Mouse (Mus musculus): ENCODE measurements at regions not wholly inside any gene's neighbourhood (a gene's known extent, or its start where the extent isn't known, plus 50 kb on each side); places are given as distances from the start of the nearest gene placed in this dataset.

GRCm38 (mm10) chr13:16465317-16465716 is 453.7 kb downstream of the Inhba start:
- in situ Hi-C loops (cut with MboI; ENCODE audit: unreplicated experiment in 2 of 2) = no loop called here

GRCm38 (mm10) chr13:16465812-16466211 is 454.2 kb downstream of the Inhba start:
- in situ Hi-C loops (cut with MboI; ENCODE audit: unreplicated experiment in 2 of 2) = no loop called here

- in situ Hi-C loops (cut with MboI; ENCODE audit: unreplicated experiment in 2 of 2) = loop anchor here in 1 of 2 experiments (25.0 kb wide), 1 partner anchor 1814 kb away; no protein-coding TSS in a partner anchor
These were observed 464.9 kb downstream of the Inhba start for GRCm38 (mm10) chr13:16476515-16476914.

- in situ Hi-C loops (cut with MboI; ENCODE audit: unreplicated experiment in 2 of 2) = loop anchor here in 1 of 2 experiments (25.0 kb wide), 1 partner anchor 1825 kb away; no protein-coding TSS in a partner anchor
These were observed 475.6 kb downstream of the Inhba start for GRCm38 (mm10) chr13:16487292-16487691.

GRCm38 (mm10) chr13:16490680-16491079 is 479.0 kb downstream of the Inhba start:
- in situ Hi-C loops (cut with MboI; ENCODE audit: unreplicated experiment in 2 of 2) = loop anchor here (10.0 to 25.0 kb wide), 3 partner anchors 476 to 1828 kb away; partner anchors contain the start of gene Inhba (in 2 of the 2)

- in situ Hi-C loops (cut with MboI; ENCODE audit: unreplicated experiment in 2 of 2) = loop anchor here (10.0 to 25.0 kb wide), 3 partner anchors 483 to 1836 kb away; partner anchors contain the start of gene Inhba (in 2 of the 2)
These were observed 486.4 kb downstream of the Inhba start for GRCm38 (mm10) chr13:16498052-16498451.

- in situ Hi-C loops (cut with MboI; ENCODE audit: unreplicated experiment in 2 of 2) = no loop called here
These were observed 501.2 kb downstream of the Inhba start for GRCm38 (mm10) chr13:16512876-16513275.

- in situ Hi-C loops (cut with MboI; ENCODE audit: unreplicated experiment in 2 of 2) = no loop called here
These were observed 503.5 kb downstream of the Inhba start for GRCm38 (mm10) chr13:16515195-16515594.

- in situ Hi-C loops (cut with MboI; ENCODE audit: unreplicated experiment in 2 of 2) = no loop called here
These were observed 517.4 kb downstream of the Inhba start for GRCm38 (mm10) chr13:16529036-16529435.

GRCm38 (mm10) chr13:16543771-16544170 is 532.1 kb downstream of the Inhba start:
- in situ Hi-C loops (cut with MboI; ENCODE audit: unreplicated experiment in 2 of 2) = no loop called here

GRCm38 (mm10) chr13:16550060-16550459 is 538.4 kb downstream of the Inhba start:
- in situ Hi-C loops (cut with MboI; ENCODE audit: unreplicated experiment in 2 of 2) = no loop called here

GRCm38 (mm10) chr13:16564988-16565387 is 553.3 kb downstream of the Inhba start:
- in situ Hi-C loops (cut with MboI; ENCODE audit: unreplicated experiment in 2 of 2) = no loop called here

- in situ Hi-C loops (cut with MboI; ENCODE audit: unreplicated experiment in 2 of 2) = no loop called here
These were observed 562.4 kb downstream of the Inhba start for GRCm38 (mm10) chr13:16574069-16574468.

GRCm38 (mm10) chr13:16586286-16586685 is 574.6 kb downstream of the Inhba start:
- in situ Hi-C loops (cut with MboI; ENCODE audit: unreplicated experiment in 2 of 2) = no loop called here

- in situ Hi-C loops (cut with MboI; ENCODE audit: unreplicated experiment in 2 of 2) = no loop called here
These were observed 608.1 kb downstream of the Inhba start for GRCm38 (mm10) chr13:16619755-16620154.

GRCm38 (mm10) chr13:16626584-16626983 is 614.9 kb downstream of the Inhba start:
- in situ Hi-C loops (cut with MboI; ENCODE audit: unreplicated experiment in 2 of 2) = no loop called here

GRCm38 (mm10) chr13:16633445-16634092 is 621.9 kb downstream of the Inhba start:
- in situ Hi-C loops (cut with MboI; ENCODE audit: unreplicated experiment in 2 of 2) = no loop called here

- in situ Hi-C loops (cut with MboI; ENCODE audit: unreplicated experiment in 2 of 2) = no loop called here
These were observed 624.6 kb downstream of the Inhba start for GRCm38 (mm10) chr13:16636251-16636650.

GRCm38 (mm10) chr13:16641611-16642449 is 630.2 kb downstream of the Inhba start:
- in situ Hi-C loops (cut with MboI; ENCODE audit: unreplicated experiment in 2 of 2) = no loop called here

- in situ Hi-C loops (cut with MboI; ENCODE audit: unreplicated experiment in 2 of 2) = no loop called here
These were observed 630.9 kb downstream of the Inhba start for GRCm38 (mm10) chr13:16642450-16642994.

- in situ Hi-C loops (cut with MboI; ENCODE audit: unreplicated experiment in 2 of 2) = no loop called here
These were observed 633.7 kb downstream of the Inhba start for GRCm38 (mm10) chr13:16645311-16645710.

Measured in v-Abl transformed pro-B cells (cell line).